In genomic region chr1:163843899-163844298, GRCm38 (mm10) we compare ENCODE assay signal across 27 mouse cellular contexts.
DNase-seq lines count a peak whose midpoint lies in the region; ATAC-seq lines count a peak whose summit lies in the region.
"Had no signal": no experiment of that assay in that cellular context is flagged by ENCODE, and none has a peak within 500 bp of the region (broad histone marks: within the 10 kb centered on the region; RNA-seq: fewer than 3 reads in every experiment).

No protein-coding gene starts in this region.

- no peak overlapping the region for H3K4me3 ChIP-seq in limb, embryonic 13.5 days
- H3K4me3 ChIP-seq in midbrain, embryonic 14.5 days (replicated peaks; ENCODE audit: low read depth, low read length), result no peak overlapping the region
- H3K4me3 ChIP-seq: embryonic facial prominence, embryonic 15.5 days; erythroblast, embryonic 14.5 days; forebrain, embryonic 10.5 days; gastrocnemius, adult 2 months; heart, embryonic 13.5 days; hindbrain, embryonic 12.5 days; intestine, embryonic 15.5 days had no signal

- H3K9ac ChIP-seq in limb, embryonic 13.5 days, result no peak overlapping the region
- no peak overlapping the region for H3K9ac ChIP-seq in midbrain, embryonic 14.5 days (replicated peaks; ENCODE audit: low read length)
- H3K9ac ChIP-seq: embryonic facial prominence, embryonic 15.5 days; heart, embryonic 13.5 days; hindbrain, embryonic 12.5 days; intestine, embryonic 15.5 days had no signal

- no peak overlapping the region for H3K4me2 ChIP-seq in limb, embryonic 13.5 days (replicated peaks)
- no peak overlapping the region for H3K4me2 ChIP-seq in midbrain, embryonic 14.5 days (ENCODE audit: low read length)
- H3K4me2 ChIP-seq: embryonic facial prominence, embryonic 15.5 days; heart, embryonic 13.5 days; hindbrain, embryonic 12.5 days; intestine, embryonic 15.5 days had no signal

- peaks cover 25% of the 10 kb centered on the region for H3K4me1 ChIP-seq in limb, embryonic 13.5 days
- H3K4me1 ChIP-seq in midbrain, embryonic 14.5 days (ENCODE audit: control insufficient read depth, insufficient read depth, low read length), result no peaks in the 10 kb centered on the region
- H3K4me1 ChIP-seq: embryonic facial prominence, embryonic 15.5 days; forebrain, embryonic 10.5 days; heart, embryonic 13.5 days; hindbrain, embryonic 12.5 days; intestine, embryonic 15.5 days had no signal

- ATAC-seq in limb, embryonic 13.5 days (ENCODE audit: low FRiP score, low read depth), result peak; percentile 40; the same call in 1 of the 2 replicates
- ATAC-seq in midbrain, embryonic 14.5 days (ENCODE audit: low FRiP score, low TSS enrichment), result no peak
- ATAC-seq: CD4-positive, CD25-positive, alpha-beta regulatory T cell, adult 4 months; forebrain, embryonic 16.5 days; hindbrain, embryonic 16.5 days; intestine, embryonic 15.5 days had no signal

- H3K27me3 ChIP-seq in limb, embryonic 13.5 days, result no peaks in the 10 kb centered on the region
- H3K27me3 ChIP-seq in midbrain, embryonic 14.5 days (ENCODE audit: control insufficient read depth, insufficient read depth, low read length), result no peaks in the 10 kb centered on the region
- H3K27me3 ChIP-seq: embryonic facial prominence, embryonic 15.5 days; heart, embryonic 13.5 days; hindbrain, embryonic 12.5 days; intestine, embryonic 15.5 days had no signal

- peaks cover 16% of the 10 kb centered on the region for H3K36me3 ChIP-seq in limb, embryonic 13.5 days
- H3K36me3 ChIP-seq in midbrain, embryonic 14.5 days (ENCODE audit: control insufficient read depth, insufficient read depth, low read length), result peaks cover 13% of the 10 kb centered on the region
- H3K36me3 ChIP-seq: embryonic facial prominence, embryonic 15.5 days had no signal

- no peak overlapping the region for H3K27ac ChIP-seq in limb, embryonic 13.5 days
- H3K27ac ChIP-seq in midbrain, embryonic 14.5 days (replicated peaks; ENCODE audit: low read depth, low read length), result no peak overlapping the region
- H3K27ac ChIP-seq: embryonic facial prominence, embryonic 15.5 days; gastrocnemius, adult 2 months; heart, embryonic 13.5 days; hindbrain, embryonic 12.5 days; intestine, embryonic 15.5 days had no signal

- H3K9me3 ChIP-seq in limb, embryonic 13.5 days, result no peaks in the 10 kb centered on the region
- no peaks in the 10 kb centered on the region for H3K9me3 ChIP-seq in midbrain, embryonic 14.5 days (ENCODE audit: control insufficient read depth, low read length)
- H3K9me3 ChIP-seq: embryonic facial prominence, embryonic 15.5 days; forebrain, embryonic 10.5 days; G1E; heart, embryonic 13.5 days; hindbrain, embryonic 12.5 days; intestine, embryonic 15.5 days had no signal

- DNase-seq in embryo, embryonic 10 days (ENCODE audit: low spot score), result peak; percentile 33
- DNase-seq in embryo, embryonic 9.5 days (ENCODE audit: extremely low spot score), result no peak
- peak; percentile 50 for DNase-seq in embryo, embryonic 11 days
- DNase-seq in hindlimb bud, embryonic 11.5 days (ENCODE audit: extremely low spot score, low read depth, low spot score), result peak; percentile 87
- DNase-seq in kidney, postnatal 36 days, result no peak
- no peak for DNase-seq in urinary bladder, postnatal 4 days (ENCODE audit: low spot score in 2 of 2)
- no peak for DNase-seq in midbrain, embryonic 14.5 days
- DNase-seq: adrenal gland, postnatal 14 days; B cell, adult 2 months; cerebellum, adult 18-20 months; cerebellum, adult 9-11 months; cerebellum, postnatal 36 days; gastrocnemius, adult 2 months; gastrocnemius, postnatal 25 days; heart, adult 11 months; heart, postnatal 4 days had no signal

Comparison
In these comparisons a context has a peak if more than half of its experiments do, and no peak if none do; other contexts are left out.
1. DNase-seq: peak in embryo, embryonic 10 days (single experiment), embryo, embryonic 11 days (single experiment) and hindlimb bud, embryonic 11.5 days (single experiment); none in embryo, embryonic 9.5 days (single experiment), kidney, postnatal 36 days (0 of 2), urinary bladder, postnatal 4 days (0 of 2) and midbrain, embryonic 14.5 days (single experiment).